Mouse (Mus musculus): ENCODE results near the gene Ppp1r13b. TPM values are rescaled to one million over a fixed set of nuclear protein-coding genes. Genes with fewer than 3 reads are reported as not detected.

Ppp1r13b gene
- polyA plus RNA-seq, 1 experiment from 2014 or later: 19.7 TPM

GRCm38 (mm10) chr12:111843470-111843869, 64.4 kb downstream of the Ppp1r13b start:
- ATAC-seq: no peak
- no peaks in the 10 kb centered on the region for H3K4me1 ChIP-seq (replicated peaks)
- H3K27me3 ChIP-seq: no peaks in the 10 kb centered on the region
- peaks cover 22% of the 10 kb centered on the region for H3K36me3 ChIP-seq
- H3K4me3 ChIP-seq (replicated peaks): no peak overlapping the region
- WGBS: 70% methylated on average over 2 of the region's 2 CpGs
- H3K27ac ChIP-seq: no peak overlapping the region
- H3K9ac ChIP-seq (replicated peaks): no peak overlapping the region
- no peaks in the 10 kb centered on the region for H3K9me3 ChIP-seq
- no peak overlapping the region for H3K4me2 ChIP-seq (replicated peaks)

DNA sequence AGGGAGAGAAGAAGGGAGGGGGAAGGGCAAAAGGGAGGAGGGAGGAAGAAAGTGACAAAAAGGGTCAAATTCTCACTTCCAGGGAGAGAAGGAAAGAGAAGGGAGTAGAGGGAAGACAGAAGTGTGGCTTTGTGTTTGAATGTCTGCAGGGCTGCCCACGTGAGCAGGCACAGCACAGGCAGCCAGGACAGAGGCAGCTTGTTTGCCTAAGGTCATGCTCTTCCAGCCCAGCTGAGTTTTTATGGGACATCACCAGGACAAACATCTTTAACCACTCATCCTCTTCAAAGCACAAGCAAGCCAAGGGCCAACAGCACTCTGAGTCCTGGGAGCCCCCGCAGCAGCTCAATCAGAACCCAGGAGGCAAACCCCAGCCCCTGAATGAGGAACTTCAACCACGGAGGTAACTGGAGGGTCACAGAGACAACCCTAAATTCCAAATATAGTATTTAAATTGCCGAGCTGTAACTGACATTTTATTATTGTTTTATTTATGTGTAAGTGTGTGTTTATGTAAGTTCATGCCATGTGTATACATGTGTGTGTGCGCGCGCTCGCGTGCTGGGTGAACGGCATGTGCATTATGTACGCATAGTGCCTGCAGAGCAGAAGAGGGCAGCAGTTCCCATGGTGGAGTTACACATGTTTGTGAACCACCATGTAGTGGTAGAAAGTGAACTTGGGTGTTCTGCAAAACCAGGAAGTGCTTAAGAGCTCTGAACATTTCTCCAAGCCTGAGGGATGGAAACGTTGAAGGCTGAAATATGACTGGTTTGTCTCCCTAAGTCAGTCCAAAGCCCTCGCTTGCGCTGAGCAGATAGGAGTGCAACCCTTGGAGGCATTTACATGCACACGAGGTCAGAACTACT, 65.1 kb downstream of the Ppp1r13b start:
- Histone ChIP-seq H3K36me3 (peaks cover 29% of the 10 kb centered on the region), H3K9me3 (no peaks in the 10 kb centered on the region), H3K4me2 (replicated peaks) (no peak overlapping the region), H3K4me1 (replicated peaks) (no peaks in the 10 kb centered on the region), H3K9ac (replicated peaks) (no peak overlapping the region), H3K27me3 (no peaks in the 10 kb centered on the region), H3K27ac (no peak overlapping the region), H3K4me3 (replicated peaks) (no peak overlapping the region)
- no peak for ATAC-seq
- 90% methylated on average over 15 of the region's 15 CpGs for WGBS

- Histone ChIP-seq H3K4me1 (replicated peaks) (peaks cover 7% of the 10 kb centered on the region), H3K36me3 (peaks cover 95% of the 10 kb centered on the region), H3K4me3 (replicated peaks) (no peak overlapping the region), H3K9ac (replicated peaks) (no peak overlapping the region), H3K27ac (no peak overlapping the region), H3K27me3 (no peaks in the 10 kb centered on the region), H3K9me3 (no peaks in the 10 kb centered on the region), H3K4me2 (replicated peaks) (no peak overlapping the region)
- WGBS: 86% methylated on average over 10 of the region's 10 CpGs
- ATAC-seq: no peak
Observed at GRCm38 (mm10) chr12:111833457-111833856, 74.5 kb downstream of the Ppp1r13b start.

DNA sequence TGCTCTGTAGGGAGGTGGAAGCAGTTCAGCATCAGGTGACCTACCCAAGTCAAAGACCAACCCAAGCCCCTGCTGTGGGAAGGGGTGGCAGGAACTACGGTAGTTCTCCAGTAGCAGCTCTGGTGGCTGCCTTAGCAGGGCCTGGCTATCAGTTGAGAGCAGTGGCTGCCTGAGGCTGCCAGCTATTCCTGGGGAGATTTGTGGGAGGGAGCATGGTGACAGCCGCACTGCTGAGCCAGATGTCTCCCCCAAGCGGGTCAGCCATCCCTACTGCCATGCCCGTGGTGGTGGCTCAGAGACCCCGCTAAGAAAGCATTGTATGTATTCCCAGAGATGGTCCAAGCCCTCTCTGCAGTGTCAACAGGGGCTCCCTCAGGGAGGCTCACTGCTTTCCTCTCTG, 75.3 kb downstream of the Ppp1r13b start:
- no peaks in the 10 kb centered on the region for H3K27me3 ChIP-seq
- no peaks in the 10 kb centered on the region for H3K9me3 ChIP-seq
- H3K4me3 ChIP-seq (replicated peaks): no peak overlapping the region
- peaks cover 96% of the 10 kb centered on the region for H3K36me3 ChIP-seq
- no peak for ATAC-seq
- no peak overlapping the region for H3K27ac ChIP-seq
- WGBS: 87% methylated on average over 5 of the region's 5 CpGs
- peaks cover 7% of the 10 kb centered on the region for H3K4me1 ChIP-seq (replicated peaks)
- H3K9ac ChIP-seq (replicated peaks): no peak overlapping the region
- H3K4me2 ChIP-seq (replicated peaks): no peak overlapping the region

GRCm38 (mm10) chr12:111830375-111830774, 77.5 kb downstream of the Ppp1r13b start:
- Histone ChIP-seq H3K4me1 (replicated peaks) (peaks cover 7% of the 10 kb centered on the region), H3K4me2 (replicated peaks) (no peak overlapping the region), H3K27ac (no peak overlapping the region), H3K9me3 (no peaks in the 10 kb centered on the region), H3K27me3 (no peaks in the 10 kb centered on the region), H3K9ac (replicated peaks) (no peak overlapping the region), H3K36me3 (peaks cover 97% of the 10 kb centered on the region), H3K4me3 (replicated peaks) (no peak overlapping the region)
- WGBS: 93% methylated on average over 10 of the region's 10 CpGs
- ATAC-seq: no peak

- Histone ChIP-seq H3K36me3 (peaks cover 99% of the 10 kb centered on the region), H3K27me3 (no peaks in the 10 kb centered on the region), H3K9ac (replicated peaks) (no peak overlapping the region), H3K4me1 (replicated peaks) (peaks cover 7% of the 10 kb centered on the region), H3K27ac (peak overlapping the region; percentile 55), H3K4me3 (replicated peaks) (no peak overlapping the region), H3K4me2 (replicated peaks) (no peak overlapping the region), H3K9me3 (no peaks in the 10 kb centered on the region)
- 83% methylated on average over 9 of the region's 9 CpGs for WGBS
- ATAC-seq: no peak
Observed at GRCm38 (mm10) chr12:111829954-111830353, 78.0 kb downstream of the Ppp1r13b start.

GRCm38 (mm10) chr12:111829447-111829846, 78.5 kb downstream of the Ppp1r13b start:
- Histone ChIP-seq H3K4me1 (replicated peaks) (peaks cover 7% of the 10 kb centered on the region), H3K27ac (peak overlapping the region; percentile 55; the same call in 1 of the 2 replicates), H3K9ac (replicated peaks) (no peak overlapping the region), H3K4me2 (replicated peaks) (no peak overlapping the region), H3K4me3 (replicated peaks) (no peak overlapping the region), H3K36me3 (peaks cover 99% of the 10 kb centered on the region), H3K27me3 (no peaks in the 10 kb centered on the region), H3K9me3 (no peaks in the 10 kb centered on the region)
- peak; percentile 37; the same call in 1 of the 2 replicates for ATAC-seq
- WGBS: 42% methylated on average over 5 of the region's 5 CpGs

GRCm38 (mm10) chr12:111827556-111827955, 80.4 kb downstream of the Ppp1r13b start:
- H3K36me3 ChIP-seq: peaks cover 93% of the 10 kb centered on the region

DNA sequence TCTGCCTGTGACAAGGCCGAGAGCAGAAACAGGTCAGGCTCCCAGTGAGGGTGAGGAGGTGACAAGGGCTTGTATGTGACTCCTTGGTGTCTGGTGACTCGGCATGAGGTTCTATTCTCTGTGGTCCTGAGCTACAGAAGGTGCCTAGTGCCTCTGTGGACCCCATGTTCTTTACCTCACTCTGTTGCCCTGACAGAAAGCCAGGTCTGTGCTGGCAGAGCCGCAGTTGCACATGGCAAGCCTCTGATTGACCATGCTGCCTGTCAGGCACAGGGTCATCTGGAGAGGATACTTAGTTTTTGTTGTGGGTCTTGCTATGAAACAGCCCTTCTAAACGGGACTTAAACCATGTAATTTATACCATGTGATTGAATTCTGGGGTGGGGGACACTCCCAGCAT, 86.0 kb downstream of the Ppp1r13b start:
- Histone ChIP-seq H3K27me3 (no peaks in the 10 kb centered on the region), H3K36me3 (peaks cover 38% of the 10 kb centered on the region), H3K4me2 (replicated peaks) (no peak overlapping the region), H3K9me3 (no peaks in the 10 kb centered on the region), H3K4me1 (replicated peaks) (peaks cover 8% of the 10 kb centered on the region; the same call in 1 of the 2 replicates), H3K4me3 (replicated peaks) (no peak overlapping the region), H3K27ac (no peak overlapping the region), H3K9ac (replicated peaks) (no peak overlapping the region)
- no peak; the same call in 1 of the 2 replicates for ATAC-seq
- WGBS: 73% methylated on average over 4 of the region's 4 CpGs

More at GRCm38 (mm10) chr12:111827556-111827955, 80.4 kb downstream of the Ppp1r13b start:
- H3K4me3 ChIP-seq (replicated peaks): no peak overlapping the region
- H3K9ac ChIP-seq (replicated peaks): no peak overlapping the region
- ATAC-seq: no peak
- no peaks in the 10 kb centered on the region for H3K9me3 ChIP-seq
- H3K27me3 ChIP-seq: no peaks in the 10 kb centered on the region
- H3K4me2 ChIP-seq (replicated peaks): no peak overlapping the region
- H3K27ac ChIP-seq: no peak overlapping the region
- peaks cover 7% of the 10 kb centered on the region for H3K4me1 ChIP-seq (replicated peaks)
- 96% methylated on average over 12 of the region's 12 CpGs for WGBS

DNA sequence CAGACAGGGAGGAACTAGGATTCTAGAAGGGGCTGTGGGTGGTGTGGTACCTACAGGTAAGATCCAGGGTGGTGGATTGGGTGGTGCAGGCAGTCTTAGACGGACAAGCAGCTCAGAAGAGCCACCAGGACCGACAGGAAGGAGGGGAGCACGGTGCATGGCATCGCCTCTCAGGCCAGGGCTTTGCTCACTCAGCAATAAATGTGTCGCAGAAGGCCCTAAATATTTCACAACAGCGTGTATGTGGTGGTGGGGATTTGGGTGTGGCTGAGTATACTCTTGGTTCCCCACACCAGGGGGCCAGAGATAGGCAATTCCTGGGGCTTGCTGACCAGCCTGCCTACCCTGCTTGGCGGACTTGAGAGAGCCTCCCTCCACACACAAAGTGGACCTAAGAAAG, 87.2 kb downstream of the Ppp1r13b start:
- Histone ChIP-seq H3K36me3 (peaks cover 26% of the 10 kb centered on the region), H3K27ac (no peak overlapping the region), H3K9ac (replicated peaks) (no peak overlapping the region), H3K9me3 (no peaks in the 10 kb centered on the region), H3K27me3 (no peaks in the 10 kb centered on the region), H3K4me3 (replicated peaks) (no peak overlapping the region), H3K4me1 (replicated peaks) (peaks cover 20% of the 10 kb centered on the region), H3K4me2 (replicated peaks) (no peak overlapping the region)
- no peak for ATAC-seq
- WGBS: 91% methylated on average over 7 of the region's 7 CpGs

DNA sequence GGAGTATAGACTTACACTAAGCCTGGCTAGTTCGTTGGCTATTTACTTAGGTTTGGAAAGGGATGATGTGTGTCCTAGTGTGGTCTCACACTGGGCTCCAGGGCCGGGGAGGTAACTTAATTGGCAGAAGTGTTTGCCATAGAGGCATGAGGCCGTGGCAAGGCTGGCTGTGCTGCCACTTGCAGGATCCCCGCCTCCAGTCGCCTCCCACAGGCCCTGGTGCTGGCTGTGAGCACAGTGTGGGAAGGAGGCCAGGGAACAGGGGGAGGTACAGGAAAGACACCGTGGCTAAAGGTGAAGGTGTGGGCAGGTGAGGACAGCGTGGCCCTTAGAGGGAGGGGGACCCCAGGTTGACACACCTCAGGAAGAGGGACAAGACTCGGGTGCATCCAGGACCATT, 88.0 kb downstream of the Ppp1r13b start:
- WGBS: 88% methylated on average over 8 of the region's 8 CpGs
- Histone ChIP-seq H3K9ac (replicated peaks) (no peak overlapping the region), H3K4me3 (replicated peaks) (no peak overlapping the region), H3K36me3 (peaks cover 18% of the 10 kb centered on the region), H3K4me2 (replicated peaks) (no peak overlapping the region), H3K27ac (no peak overlapping the region), H3K27me3 (no peaks in the 10 kb centered on the region), H3K4me1 (replicated peaks) (peaks cover 28% of the 10 kb centered on the region), H3K9me3 (no peaks in the 10 kb centered on the region)
- ATAC-seq: no peak

DNA sequence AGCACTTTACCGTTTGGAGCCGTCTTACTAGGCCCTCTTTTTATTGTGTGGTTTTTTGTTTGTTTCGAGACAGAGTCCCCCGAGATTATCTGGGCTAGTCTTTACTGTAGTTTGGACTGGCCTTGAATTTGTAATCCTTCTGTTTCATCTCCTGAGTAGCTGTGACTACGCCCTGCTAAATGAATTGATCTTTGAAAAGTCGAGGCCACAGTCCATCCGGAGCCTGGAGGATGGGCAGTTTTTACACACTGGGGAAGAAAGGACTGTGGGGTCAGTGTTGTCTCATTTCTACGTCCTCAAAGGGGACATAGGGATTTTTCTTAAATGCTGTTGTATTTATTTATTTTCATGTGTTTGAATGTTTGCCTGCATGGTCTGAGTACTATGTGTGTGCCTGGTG, 89.9 kb downstream of the Ppp1r13b start:
- Histone ChIP-seq H3K9ac (replicated peaks) (no peak overlapping the region), H3K4me1 (replicated peaks) (peaks cover 38% of the 10 kb centered on the region), H3K27me3 (no peaks in the 10 kb centered on the region), H3K9me3 (no peaks in the 10 kb centered on the region), H3K36me3 (no peaks in the 10 kb centered on the region), H3K4me3 (replicated peaks) (no peak overlapping the region), H3K27ac (no peak overlapping the region), H3K4me2 (replicated peaks) (no peak overlapping the region)
- WGBS: 89% methylated on average over 8 of the region's 8 CpGs
- no peak for ATAC-seq

All from midbrain, embryonic 13.5 days (tissue).